Mouse (Mus musculus) thymus, postnatal 10 days (tissue): ENCODE data around the gene Camsap2.

Source experiments
- DNase-seq, 2 experiments: peaks; one replicate each; pipeline ENCODE4 v3.0.0; 2021; ENCODE audit warnings: low spot score in 2 of 2

The Camsap2 gene

DNA sequence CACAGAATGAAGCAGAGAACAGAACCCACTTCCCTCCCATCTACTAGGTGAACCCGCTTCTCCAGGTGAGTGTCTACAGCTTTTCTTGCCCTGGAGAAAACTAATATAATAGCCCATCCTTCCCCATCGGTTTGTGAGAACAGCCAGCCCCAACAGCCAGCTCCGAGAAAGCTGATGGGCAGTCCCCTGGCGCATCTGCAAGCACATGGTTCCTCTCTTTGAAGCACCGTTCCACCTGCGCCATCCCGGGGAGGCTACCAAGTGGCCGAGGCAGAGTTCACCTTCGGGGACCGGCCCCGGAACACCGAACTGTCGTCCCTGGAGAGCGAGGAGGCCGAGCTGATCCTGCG, 86.4 kb downstream of the Camsap2 start:
- DNase-seq: no peak

DNA sequence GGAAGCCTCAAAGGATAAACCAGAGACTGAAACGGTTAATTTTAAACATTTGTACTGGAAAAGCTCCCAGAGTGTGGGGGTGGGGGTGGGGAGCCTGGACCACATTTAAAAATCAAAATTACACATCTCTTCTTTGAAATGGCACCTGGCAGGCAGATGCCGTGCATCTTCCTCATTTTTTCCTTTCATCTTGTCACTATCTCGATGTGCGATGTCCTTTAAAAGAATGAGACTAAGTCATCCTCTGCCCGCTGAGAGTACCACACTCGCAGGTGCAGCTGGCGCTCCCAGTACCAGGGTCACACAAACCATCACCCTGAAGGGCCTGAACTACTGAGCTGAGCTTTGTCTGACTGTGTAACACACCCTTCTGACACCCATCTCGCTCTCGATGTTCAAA, 87.4 kb downstream of the Camsap2 start:
- DNase-seq: peak; percentile 43 to 56

DNA sequence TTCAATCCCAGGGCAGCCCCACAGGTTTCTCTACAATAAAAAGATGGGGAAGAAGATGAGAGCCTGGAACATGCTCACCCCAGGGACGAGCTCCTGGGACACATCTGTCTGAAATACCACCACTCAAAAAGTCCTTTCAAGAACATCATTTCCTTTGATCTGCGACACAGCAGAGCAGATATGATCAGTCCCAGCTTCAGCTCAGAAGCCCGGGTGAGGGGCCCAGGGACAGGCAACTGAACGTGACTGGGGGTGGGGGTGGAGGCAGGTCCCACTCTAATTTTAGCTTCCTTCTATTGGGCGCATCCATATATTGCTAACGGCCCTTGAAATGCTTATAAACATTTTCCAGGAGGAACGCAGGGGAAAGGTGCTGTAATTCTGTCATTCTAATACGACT, 90.2 kb downstream of the Camsap2 start:
- peak; percentile 32 to 33 for DNase-seq

DNA sequence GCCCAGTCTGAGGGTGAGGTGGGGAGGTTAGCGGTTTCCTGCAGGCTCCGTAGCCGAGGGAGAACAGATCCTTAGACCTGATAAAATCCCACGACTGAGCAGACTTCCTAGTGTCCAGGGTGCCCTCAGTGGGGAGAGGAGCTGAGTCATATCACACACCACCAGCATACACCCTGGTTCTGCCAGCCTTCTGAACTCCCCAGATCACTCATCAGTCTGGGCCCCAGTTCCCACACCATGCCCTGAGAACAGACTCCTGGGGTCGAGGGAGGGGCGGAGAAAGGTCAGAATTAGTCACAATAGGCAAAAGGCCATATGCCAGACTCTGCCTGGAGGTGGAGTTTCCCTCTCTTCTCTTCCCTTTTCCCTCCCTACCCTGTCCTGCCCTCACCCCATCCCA, 90.7 kb downstream of the Camsap2 start:
- DNase-seq: no peak

DNA sequence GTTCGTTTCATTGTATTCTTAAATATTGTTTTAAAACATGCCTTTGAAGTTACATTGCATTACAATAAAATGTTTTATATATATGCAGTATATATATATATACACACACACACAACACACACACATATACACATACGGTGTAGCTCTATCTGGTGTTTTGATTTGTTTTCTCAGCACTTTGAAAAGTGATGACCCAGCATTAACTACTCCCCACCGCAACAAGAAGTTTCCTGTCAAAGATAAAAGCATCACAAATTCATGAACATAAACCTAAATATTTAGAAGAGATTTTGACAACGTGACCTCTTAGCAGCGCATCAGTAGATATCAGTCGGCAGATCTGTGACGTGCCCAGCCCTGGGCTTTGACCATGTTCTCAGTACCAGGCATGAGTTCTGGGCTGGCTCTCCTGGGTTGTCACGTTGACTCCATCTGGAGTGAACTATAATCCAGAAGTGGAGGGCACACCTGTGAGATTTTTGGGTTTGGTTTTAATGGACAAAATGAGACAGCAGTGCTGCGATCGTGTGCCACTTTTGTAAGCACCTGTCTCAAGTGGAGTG, 91.3 kb downstream of the Camsap2 start:
- no peak for DNase-seq

DNA sequence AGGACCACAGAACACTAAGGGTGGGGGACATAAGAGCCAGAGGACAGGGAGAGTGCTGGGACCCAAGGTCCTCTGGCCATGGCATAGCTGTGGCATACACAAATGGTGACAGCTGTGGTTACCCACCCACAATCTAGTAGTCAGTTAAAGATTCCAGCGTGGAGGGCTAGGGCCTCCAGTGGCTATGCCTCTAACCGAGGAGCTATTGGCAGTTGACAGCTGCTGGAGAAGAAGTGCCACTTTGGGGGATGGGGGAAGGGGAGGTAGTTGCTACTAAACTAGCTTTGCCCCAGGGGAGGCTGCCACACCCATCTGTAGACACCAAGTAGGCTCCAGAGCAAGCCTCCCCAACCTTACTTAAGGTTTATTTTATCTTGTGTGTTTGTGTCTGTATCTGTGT, 92.4 kb downstream of the Camsap2 start:
- peak; percentile 56 to 66 for DNase-seq

DNA sequence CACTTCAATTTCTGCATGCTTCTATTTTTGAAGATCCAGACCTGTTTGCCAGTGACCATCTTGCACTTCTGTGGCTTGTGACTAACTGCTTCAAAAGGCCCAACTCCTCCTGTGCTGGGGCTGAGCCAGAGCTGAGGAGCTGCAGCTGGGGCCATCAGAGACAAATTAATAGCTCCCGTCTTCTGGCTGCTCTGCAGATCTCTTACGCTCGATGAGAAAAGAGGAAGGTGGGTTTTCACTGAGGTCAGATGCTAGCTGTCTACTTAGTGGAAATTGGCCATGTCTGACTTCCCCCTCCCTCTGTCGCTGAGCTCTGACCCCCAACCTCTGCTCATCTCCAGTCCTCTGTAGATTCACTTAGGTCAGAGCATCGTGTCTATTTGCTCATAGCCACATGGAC, 96.2 kb downstream of the Camsap2 start:
- no peak for DNase-seq

DNA sequence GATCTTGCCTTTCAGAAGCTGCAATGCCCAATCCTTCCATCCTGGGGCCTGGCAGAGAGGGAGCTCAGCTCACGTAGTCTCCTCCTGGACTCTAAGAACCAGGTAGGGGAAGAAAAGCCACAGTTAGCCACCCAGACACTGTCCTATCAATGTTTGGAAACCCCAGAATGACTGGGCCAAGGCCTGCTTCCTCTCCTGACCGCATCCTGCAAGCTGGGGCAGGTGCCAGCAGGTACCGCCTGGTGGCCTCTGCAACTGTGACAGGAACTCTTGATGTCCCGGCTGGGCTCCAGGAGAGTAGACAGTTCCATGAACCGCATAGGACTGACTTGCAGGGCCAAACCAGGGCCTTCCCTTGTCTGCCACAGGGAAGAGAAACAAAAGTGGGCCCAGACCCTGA, 98.5 kb downstream of the Camsap2 start:
- DNase-seq: no peak

DNA sequence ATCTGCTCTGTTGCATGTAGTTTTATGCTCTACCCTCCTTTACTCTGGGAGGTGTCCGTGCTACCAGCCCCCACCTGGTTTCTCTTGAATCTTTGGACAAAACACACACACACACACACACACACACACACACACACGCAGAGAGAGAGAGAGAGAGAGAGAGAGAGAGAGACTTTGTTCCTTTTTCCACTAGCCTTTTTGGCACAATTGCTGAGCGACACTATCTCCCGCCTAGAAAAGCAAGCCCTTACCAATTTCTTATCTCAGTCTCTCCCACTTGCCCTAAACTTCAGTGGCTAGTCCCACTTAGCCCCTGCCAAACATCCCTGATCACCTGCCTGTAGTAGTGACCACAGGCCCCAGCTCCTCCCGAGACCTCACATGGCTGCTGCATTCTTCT, 101.4 kb downstream of the Camsap2 start:
- no peak for DNase-seq

DNA sequence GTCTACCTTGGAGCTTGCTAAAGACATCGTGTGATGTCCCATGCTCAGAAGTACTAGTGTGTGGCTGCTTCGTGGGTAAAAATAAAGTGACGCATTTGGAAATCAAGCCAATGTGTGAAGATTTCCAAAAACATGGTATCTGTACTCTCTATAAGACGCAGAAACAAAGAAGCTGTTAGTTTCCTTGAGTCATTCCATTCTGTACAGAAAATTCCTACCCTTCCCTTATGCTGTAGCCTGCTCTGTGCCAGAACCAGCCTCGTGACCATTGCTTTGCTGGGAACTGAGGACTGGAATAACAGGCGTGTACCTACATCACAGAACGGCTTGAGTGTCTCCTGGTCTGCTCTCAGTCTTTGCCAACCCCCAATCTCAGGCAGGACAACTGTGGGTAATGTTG, 104.1 kb downstream of the Camsap2 start:
- no peak for DNase-seq

DNA sequence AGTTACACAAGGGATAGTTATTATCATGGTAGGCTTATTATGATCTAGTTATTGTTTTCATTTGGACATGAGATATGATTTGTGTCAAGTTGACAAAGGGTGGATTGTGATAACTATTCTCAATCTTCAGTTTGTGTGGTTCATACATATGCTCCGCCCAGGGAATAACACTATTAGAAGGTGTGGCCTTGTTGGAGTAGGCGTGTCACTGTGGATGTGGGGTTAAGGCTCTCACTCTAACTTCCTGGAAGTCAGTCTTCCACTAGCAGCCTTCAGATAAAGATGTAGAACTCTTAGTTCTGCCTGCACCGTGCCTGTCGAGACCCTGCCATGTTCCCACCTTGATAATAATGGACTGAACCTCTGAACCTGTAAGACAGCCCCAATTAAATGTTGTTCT, 107.4 kb downstream of the Camsap2 start:
- DNase-seq: no peak

DNA sequence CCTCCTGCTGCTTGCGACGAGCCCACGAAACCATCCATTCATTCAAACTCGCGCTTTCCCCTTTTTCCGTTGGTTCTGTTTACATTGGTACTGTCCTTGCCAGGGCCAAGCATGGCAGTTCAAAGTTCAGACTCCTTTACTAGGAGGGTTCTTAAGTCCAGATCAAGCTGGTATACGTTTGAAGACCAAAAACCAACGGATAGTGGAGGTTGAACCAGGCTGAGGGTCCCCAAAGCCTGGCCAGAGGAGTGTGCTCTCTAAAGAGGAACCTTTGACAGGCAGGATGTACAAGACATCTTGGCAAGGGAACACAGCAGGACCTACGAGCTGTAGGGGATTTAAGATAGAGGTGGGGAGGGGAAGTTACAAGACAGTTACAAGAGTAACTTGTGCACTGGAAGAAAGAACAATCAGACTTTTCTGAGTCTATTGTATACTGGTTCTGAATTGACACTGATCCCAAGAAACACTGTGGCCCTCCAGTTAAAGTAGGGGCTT, 111.3 kb downstream of the Camsap2 start:
- DNase-seq: no peak

DNA sequence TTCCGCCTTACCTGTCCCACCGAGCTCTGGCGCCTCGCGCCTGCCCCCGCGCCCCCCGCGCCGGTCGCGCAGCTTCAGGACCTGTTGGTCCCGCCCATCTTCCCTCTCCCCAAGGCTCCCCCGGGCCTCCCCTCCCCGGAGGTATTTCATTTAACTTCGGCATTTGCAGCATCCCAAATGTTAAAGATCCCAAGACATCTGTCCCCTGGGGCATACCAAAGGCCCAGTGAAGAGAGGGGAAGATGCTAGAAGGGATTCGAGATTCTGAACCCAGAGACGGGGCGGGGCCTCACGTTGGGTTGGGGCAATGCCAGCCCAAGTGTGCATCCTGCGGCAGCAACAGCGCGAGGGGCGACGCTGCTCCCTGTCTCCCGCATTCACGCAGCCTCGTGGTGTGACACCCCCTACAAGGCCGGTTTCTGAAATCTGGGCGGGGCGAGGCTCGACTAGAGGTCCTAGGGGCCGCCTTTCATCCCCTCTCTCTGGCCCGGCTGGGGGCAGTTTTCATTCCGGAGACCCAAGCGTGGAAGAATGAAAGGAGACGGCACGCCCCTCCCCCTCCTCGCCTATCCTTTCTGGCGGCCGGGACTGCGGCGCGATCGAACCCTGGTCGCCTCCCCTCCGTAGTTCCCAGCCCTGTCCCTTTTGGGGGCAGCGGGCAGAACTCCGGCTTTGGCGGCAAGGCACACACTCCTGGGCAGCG, 111.9 kb downstream of the Camsap2 start, which contains the start of gene Inava:
Inava (minus strand) TSS at position 373 of the 703 bp plus-strand sequence.
- DNase-seq: peak; percentile 15 to 32

DNA sequence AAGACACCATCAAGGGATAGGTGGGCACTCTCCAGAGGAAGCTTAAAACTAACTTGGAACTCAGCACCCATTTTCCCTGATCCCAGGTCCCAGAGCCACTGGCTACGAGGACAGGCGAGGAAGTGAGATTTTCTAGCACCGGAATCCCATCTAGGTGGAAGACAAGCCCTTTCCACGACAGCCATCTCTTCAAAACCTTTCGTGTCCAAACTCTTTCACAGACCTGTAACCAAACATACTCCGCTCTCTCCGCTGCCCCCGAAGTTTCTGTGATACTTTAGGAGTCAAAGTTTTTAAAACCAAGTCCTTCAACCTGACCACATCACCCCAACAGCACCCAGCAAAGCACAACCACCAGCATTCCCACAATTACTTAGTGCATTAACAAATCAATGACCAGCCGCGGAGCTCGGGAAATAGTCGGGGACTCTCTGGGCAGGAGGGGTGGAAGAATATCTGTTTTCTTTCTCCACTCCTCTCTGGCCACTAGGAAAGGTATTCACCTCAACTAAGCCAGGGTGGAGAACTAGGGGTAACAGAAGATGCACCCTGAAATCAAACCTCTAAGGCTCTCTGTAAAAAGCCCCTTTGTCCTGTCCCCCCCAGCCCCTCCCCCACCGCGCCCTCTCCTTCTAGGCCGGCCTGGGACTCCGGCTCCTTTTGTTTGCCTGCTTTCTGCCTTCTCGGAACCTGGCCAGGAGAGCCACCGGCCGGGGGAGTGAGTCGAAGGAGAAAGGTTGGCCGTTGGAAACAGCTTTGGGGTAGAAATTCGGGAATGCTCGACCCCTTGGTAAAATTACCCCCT, 112.7 kb downstream of the Camsap2 start:
- no peak for DNase-seq

DNA sequence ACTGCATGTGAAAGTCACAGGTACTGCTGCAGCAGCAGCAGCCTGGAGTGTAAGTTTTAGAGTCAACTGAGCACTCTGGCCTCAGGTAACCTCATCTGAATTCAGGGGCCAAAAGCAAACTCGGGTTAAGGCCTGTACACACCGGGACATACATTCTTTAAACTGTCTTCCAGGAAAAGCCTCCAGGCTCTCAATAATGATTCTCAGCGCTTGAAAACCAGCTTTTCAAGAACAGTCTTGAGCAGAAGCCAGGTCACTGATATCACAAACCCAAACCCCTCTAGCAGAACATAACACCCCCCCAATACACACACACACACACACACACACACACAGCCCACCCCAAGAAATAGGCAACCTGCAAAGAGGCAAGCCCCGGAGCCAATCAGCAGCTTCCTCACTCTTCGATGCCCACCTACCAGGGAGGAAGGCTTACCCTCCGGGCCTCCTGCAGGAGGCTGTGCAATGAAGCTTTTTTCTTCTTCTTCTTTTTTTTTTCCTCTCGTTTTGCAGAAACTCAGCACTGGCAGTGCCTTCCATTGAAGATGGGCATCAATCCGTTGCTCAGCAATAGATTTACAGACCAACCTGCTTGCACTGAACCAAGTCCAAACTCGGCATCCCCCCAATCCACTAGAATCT, 113.5 kb downstream of the Camsap2 start:
- DNase-seq: no peak

DNA sequence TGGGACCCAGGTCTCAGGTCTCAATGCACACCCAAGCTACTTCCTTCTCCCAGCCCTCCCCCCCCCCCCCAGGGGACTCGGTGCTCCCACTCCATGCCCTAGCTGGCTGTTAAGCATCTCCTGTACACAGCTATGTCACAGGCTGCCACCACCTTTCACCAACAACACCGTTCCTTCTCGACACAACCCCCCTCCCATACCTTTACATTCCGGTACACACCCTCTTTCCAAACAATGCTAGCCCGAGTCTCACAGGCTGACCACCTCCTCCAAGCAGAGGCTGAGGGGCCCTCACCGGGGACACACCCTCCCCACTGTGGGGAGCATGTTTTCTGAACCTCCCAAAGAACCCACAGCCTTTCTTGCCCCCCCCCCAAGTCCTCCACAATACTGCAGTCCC, 114.3 kb downstream of the Camsap2 start:
- no peak for DNase-seq

DNA sequence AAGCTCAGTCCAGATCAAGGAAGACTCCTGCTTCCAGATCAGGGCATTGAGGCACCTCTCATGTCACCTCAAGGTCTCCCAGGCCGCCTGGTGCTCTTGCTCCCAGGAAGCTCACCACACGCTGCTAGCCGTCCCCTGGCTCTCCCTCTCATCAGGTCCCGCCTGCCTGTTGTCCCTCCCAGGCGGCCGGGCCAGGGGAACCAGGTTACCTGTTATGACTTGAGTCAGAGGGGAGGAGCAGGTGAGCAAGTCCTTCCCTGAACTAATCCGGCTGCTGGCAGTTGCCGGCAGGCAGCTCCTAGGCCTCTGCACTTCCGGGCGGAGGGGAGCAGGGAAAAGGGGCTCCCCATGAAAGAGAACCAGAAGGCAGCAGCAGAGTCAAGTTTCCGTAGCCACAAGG, 115.7 kb downstream of the Camsap2 start:
- DNase-seq: no peak

DNA sequence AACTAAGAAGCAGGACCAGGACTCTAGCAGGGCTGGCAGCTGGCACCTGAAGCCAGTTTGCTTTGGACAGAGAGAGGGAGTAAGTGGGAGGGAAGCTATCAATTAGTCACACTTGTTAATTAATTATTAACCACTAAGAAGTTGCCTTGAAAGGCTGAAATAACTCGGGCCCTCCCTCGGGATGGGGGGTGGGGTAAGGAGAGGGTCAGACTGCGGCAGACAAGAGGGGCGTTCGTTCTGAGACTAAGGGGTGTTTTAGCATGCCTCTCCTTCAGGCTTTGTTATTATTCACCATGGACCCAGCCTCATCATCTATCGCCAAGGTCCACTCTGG, 116.9 kb downstream of the Camsap2 start:
- DNase-seq: no peak

DNA sequence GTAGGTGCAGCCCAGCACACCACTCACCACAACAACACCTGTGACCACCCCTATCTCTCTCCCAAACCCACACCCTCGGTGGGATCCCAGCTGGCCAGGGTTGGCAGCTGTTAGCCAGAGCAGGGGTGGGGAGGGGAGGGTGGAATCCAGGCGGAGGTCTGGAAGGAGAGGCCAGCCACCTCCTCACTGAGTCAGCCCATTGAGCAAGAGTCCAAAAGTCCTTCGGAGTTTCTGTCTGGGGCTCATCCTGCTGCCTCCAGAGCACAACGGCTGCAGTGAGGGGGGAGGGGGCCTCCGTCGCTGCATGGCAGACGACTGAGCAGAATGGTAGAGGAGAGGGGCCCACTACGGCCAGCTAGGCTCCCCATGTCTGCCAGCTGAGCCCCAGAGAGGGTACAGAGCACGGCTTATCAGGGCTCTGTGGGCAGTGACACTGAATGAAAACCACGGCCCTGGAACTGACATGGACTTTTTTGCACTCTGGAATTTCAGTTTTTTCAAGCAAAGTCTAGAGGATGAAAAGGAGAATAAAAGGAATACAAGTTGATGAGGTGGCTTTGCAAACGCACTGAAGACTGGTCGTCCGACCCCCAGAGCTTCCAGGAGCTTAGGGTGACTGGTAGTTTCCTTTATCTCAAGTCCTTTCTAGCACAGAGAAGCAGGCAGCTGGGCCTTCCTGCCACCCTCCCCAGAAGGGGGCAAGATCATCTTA, 117.4 kb downstream of the Camsap2 start:
- no peak for DNase-seq

DNA sequence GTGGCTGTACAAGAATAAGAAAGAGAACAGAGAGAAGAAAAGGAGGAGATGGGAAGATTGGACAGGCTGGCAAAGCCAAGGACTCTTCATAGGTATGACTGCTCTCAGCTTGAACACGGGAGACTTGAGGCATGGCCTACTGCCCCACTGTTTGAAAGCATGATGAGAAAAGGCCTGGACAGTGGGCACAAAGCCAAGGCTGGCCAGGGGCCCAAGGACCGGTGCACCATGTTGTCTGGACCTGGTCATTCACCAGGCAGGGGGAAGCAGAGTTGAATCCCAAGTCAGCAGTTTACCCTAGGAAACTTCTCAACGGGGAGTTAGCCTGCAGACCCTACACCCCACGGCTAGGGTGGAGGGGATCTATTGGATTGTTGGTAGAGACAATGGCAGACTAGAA, 118.0 kb downstream of the Camsap2 start:
- no peak for DNase-seq

DNA sequence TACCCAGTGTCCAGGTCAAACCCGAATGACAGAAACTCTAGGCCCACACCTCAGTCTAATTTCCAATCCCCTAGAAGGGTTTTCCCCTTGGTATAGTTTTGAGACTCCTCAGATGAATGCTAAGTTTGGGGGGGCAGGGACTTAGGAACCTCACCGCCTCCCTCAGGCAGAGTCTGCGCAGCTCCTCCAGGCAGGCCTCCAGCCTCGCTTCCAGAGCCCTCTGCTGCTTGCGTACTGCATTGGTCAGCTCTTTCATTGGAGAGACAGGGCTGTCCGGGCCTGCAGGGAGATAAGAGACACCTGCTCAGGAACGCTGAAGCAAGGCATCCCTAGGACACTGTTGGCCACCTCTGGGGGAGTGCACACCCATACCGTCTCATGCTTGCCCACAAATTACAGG, 119.3 kb downstream of the Camsap2 start:
- DNase-seq: no peak

DNA sequence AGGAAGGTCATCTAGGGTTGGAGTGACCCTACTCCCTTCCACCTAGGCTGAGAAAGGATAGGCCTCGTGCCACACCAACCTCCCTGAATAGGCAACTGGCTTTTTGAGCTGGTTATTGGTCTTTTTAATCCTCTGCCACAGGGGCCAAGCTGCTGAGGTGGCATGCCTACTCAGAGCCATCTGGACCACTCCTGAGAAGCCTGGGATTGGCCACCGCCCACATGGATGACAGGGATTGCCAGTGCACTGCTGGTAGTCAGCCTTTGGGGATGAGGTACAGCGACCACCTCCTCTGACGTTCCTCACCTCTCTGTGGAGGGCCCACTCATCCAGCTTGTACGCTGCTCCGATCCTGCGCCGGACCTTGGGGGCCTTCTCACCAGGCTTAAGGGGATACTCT, 120.1 kb downstream of the Camsap2 start:
- DNase-seq: no peak
